Mouse (Mus musculus): ENCODE results near the gene Dnm3.

- TF ChIP-seq POLR2A (IDR thresholded peaks at IDR 0.05; ENCODE audit: extremely low read depth, insufficient read depth, low read length) (no peak), CTCF (IDR thresholded peaks at IDR 0.05; ENCODE audit: extremely low read depth, insufficient read depth, low read length) (no peak)
These were observed 426.1 kb downstream of the Dnm3 start for GRCm38 (mm10) chr1:162051710-162052109.
